Mouse (Mus musculus) testis, adult 2 months (tissue): ENCODE results near the gene Ptgir. TPM values are rescaled to one million over a fixed set of nuclear protein-coding genes. Genes with fewer than 3 reads are reported as not detected.

Experiments used
- H3K27ac ChIP-seq: fragments of 200-500 bp; 2 replicates; pipeline ENCODE4 v1.5.1; 2012; ENCODE audit warnings: low read depth, low read length; ENCODE audit not compliant: control insufficient read depth, insufficient read depth
- H3K27me3 ChIP-seq: fragments of 200-500 bp; 2 replicates; pipeline ENCODE4 v1.6.1; 2012; ENCODE audit warnings: mild to moderate bottlenecking, low read length, moderate library complexity; ENCODE audit not compliant: control insufficient read depth, insufficient read depth
- H3K36me3 ChIP-seq: fragments of 200-500 bp; 2 replicates; pipeline ENCODE4 v1.6.1; 2012; ENCODE audit warnings: mild to moderate bottlenecking, low read length; ENCODE audit not compliant: control insufficient read depth, insufficient read depth
- H3K4me1 ChIP-seq: fragments of 200-500 bp; 2 replicates; pipeline ENCODE4 v1.6.1; 2012; ENCODE audit warnings: low read length; ENCODE audit not compliant: control insufficient read depth, insufficient read depth
- H3K4me3 ChIP-seq: fragments of 200-500 bp; 2 replicates; pipeline ENCODE4 v1.5.1; 2012; ENCODE audit warnings: low read depth, mild to moderate bottlenecking, low read length, moderate library complexity, mixed read lengths; ENCODE audit not compliant: control insufficient read depth
- CTCF ChIP-seq: fragments of 200-500 bp; IDR thresholded peaks from 2 replicates; pipeline ENCODE4 v1.5.1; 2012; ENCODE audit warnings: low read depth, mild to moderate bottlenecking, inconsistent platforms, low read length, moderate library complexity; ENCODE audit not compliant: control insufficient read depth, insufficient read depth, insufficient replicate concordance
- POLR2A ChIP-seq: fragments of 200-500 bp; IDR thresholded peaks from 2 replicates; pipeline ENCODE4 v1.6.1; 2012; ENCODE audit warnings: low read depth, mild to moderate bottlenecking, inconsistent platforms, low read length, moderate library complexity; ENCODE audit not compliant: control insufficient read depth
- polyA plus RNA-seq: library from polyadenylated mRNA; depleted of rRNA; stranded (reverse); fragments of >200 nt; gene quantifications from 2 replicates; pipeline ENCODE4 v1.2.3, GENCODE M21; 2012; rRNA removed

The Ptgir gene
- polyA plus RNA-seq, result 0.20 and 0.26 TPM in 2 replicates

DNA sequence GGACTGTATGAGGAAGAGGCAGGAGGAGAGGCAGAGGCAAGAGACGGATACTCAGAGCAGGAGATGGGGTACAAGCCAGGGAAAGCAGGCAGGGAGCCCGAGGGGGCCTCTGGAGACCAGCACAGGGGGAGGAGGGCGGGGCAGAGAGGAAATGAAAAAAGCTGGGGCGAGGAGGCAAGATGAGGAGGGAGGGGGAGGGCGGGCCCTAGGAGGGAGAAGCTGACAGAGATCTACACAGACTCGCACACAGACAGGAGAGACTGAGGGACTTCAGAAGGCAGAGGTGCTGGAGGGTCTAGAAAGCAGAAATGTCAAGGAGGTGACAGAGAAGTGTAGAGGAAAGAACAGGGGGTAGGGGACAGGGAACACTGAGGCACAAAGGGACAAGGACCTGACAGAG, at the start of gene Ptgir:
Gene Ptgir, plus strand, starts transcription at position 210 of the 400 bp plus-strand sequence.
- TF ChIP-seq POLR2A, result no peak
- no peak for TF ChIP-seq CTCF

GRCm38 (mm10) chr7:16858336-16858735, 48.0 kb upstream of the Ptgir start:
- Histone ChIP-seq H3K4me3 (peak overlapping the region; percentile 33; the same call in 1 of the 2 replicates), H3K36me3 (no peaks in the 10 kb centered on the region), H3K27me3 (no peaks in the 10 kb centered on the region), H3K27ac (no peak overlapping the region), H3K4me1 (peaks cover 7% of the 10 kb centered on the region; the same call in 1 of the 2 replicates)
- TF ChIP-seq POLR2A, result no peak
- peak; percentile 55; the same call in 1 of the 2 replicates for TF ChIP-seq CTCF

More for the DNA sequence above, at the start of gene Ptgir:
- H3K27ac ChIP-seq, result no peak within 1 kb of the TSS
- H3K4me3 ChIP-seq, result no peak within 1 kb of the TSS
- H3K36me3 ChIP-seq, result no peaks in the 10 kb centered on the region
- H3K27me3 ChIP-seq, result no peaks in the 10 kb centered on the region
- peaks cover 6% of the 10 kb centered on the region for H3K4me1 ChIP-seq

GRCm38 (mm10) chr7:16859902-16860651, 46.2 kb upstream of the Ptgir start:
- H3K36me3 ChIP-seq, result no peaks in the 10 kb centered on the region
- H3K4me1 ChIP-seq, result peaks cover 7% of the 10 kb centered on the region; the same call in 1 of the 2 replicates
- H3K27me3 ChIP-seq, result no peaks in the 10 kb centered on the region
- H3K4me3 ChIP-seq, result no peak overlapping the region
- H3K27ac ChIP-seq, result no peak overlapping the region
- TF ChIP-seq CTCF (peak; percentile 9; the same call in 1 of the 2 replicates), POLR2A (no peak)

- Histone ChIP-seq H3K27ac (no peak overlapping the region), H3K27me3 (no peaks in the 10 kb centered on the region), H3K36me3 (no peaks in the 10 kb centered on the region), H3K4me3 (peak overlapping the region; percentile 12), H3K4me1 (peaks cover 9% of the 10 kb centered on the region)
- TF ChIP-seq POLR2A (no peak), CTCF (no peak)
Measured at GRCm38 (mm10) chr7:16867488-16867887, 38.8 kb upstream of the Ptgir start.

DNA sequence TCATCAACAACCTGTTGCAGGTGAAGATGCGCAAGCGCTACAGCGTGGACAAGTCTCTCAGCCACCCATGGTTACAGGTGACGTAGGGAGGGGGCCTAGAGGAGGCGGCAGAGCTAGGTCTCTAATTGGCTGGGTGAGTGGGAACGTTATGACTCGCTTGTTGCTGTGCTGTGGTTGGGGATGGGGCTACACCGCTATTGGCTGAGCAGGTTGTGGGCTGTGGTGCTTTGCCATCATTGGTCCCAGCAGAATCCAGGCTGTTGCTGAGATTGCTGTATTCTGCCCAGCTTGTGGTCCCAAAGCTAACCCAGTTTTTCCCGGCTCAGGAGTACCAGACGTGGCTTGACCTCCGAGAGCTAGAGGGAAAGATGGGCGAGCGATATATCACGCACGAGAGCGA, 36.8 kb upstream of the Ptgir start:
- Histone ChIP-seq H3K27ac (no peak overlapping the region), H3K4me3 (peak overlapping the region; percentile 52), H3K36me3 (no peaks in the 10 kb centered on the region), H3K27me3 (no peaks in the 10 kb centered on the region), H3K4me1 (peaks cover 11% of the 10 kb centered on the region)
- no peak; the same call in 1 of the 2 replicates for TF ChIP-seq POLR2A
- TF ChIP-seq CTCF, result no peak

DNA sequence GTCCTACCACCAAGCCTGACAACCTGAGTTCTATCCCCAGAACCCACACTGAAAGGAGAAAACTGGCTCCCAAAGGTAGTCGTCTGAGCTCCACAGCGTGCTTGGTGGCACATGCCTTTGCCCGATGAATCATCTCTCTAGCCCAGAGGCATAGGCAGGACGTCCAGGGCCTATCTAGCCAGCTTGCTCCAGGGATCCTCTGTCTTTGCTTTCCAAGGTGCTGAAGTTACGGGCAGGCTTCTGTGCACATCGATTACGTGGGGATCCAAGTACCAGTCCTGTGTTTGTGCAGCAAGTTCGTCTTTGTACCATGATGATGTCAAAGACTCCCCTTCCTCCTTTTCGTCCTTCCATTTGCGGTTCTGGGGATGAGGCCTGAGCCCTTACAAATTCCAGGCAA, 34.7 kb upstream of the Ptgir start:
- Histone ChIP-seq H3K36me3 (no peaks in the 10 kb centered on the region), H3K4me3 (peak overlapping the region; percentile 87)
- TF ChIP-seq CTCF (no peak), POLR2A (no peak)

DNA sequence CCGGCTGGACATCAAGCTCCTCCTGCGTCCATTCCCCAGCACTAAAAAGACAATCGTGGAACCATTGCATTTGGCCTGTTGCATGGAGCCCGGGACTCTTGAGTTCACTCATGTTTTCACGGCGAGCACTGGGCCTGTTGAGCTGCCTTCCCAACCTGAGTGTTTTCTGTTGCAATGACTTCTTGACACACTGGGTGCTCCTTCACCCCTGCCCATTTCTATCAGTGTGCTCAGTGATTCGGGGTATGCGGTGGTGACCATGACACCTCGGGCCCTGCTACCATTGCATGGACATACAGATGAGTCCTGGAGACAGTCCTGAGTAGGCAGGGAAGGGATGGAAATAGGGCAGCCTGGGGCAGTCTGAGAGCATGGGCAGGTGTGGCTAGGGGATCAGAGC, 33.8 kb upstream of the Ptgir start:
- Histone ChIP-seq H3K4me1 (peaks cover 20% of the 10 kb centered on the region), H3K27ac (no peak overlapping the region), H3K4me3 (peak overlapping the region; percentile 87), H3K36me3 (no peaks in the 10 kb centered on the region), H3K27me3 (no peaks in the 10 kb centered on the region)
- TF ChIP-seq POLR2A (no peak), CTCF (no peak)

More for the DNA sequence above, 34.7 kb upstream of the Ptgir start:
- H3K27ac ChIP-seq, result no peak overlapping the region
- peaks cover 16% of the 10 kb centered on the region for H3K4me1 ChIP-seq
- H3K27me3 ChIP-seq, result no peaks in the 10 kb centered on the region
